Mouse (Mus musculus): ENCODE results near the gene Rbms3.

The Rbms3 gene

GRCm38 (mm10) chr9:116639597-116640301 lies 990.0 kb downstream of the Rbms3 start:
- no peak for DNase-seq (ENCODE audit: low read depth)

GRCm38 (mm10) chr9:116633786-116634185 lies 995.9 kb downstream of the Rbms3 start:
- no peak for DNase-seq (ENCODE audit: low read depth)

- no peak for DNase-seq (ENCODE audit: low read depth)
These were observed 996.6 kb downstream of the Rbms3 start for GRCm38 (mm10) chr9:116633075-116633474.

GRCm38 (mm10) chr9:116631816-116632215 lies 997.9 kb downstream of the Rbms3 start:
- no peak for DNase-seq (ENCODE audit: low read depth)

DNA sequence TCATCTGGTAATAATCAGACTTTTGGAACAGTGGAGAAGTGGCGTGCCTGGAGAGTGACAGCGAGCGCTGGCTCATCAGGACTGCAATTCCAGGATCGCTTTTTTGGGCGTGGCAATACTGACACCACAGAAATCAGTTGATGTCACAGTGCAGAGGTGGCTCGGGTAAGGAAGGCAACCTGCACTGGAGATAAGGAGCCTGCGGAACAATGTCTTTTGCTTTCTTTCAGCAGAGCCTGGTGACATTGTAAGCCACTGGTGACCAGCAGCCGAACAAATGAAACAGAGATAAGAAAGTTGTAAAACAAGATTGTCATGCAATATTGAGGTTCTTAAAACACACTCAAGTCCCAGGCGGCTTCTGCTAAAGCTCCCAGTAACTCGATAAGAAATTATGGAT lies 998.9 kb downstream of the Rbms3 start:
- no peak for DNase-seq (ENCODE audit: low read depth)

- DNase-seq (ENCODE audit: low read depth): no peak
These were observed 1009.3 kb downstream of the Rbms3 start for GRCm38 (mm10) chr9:116620434-116620833.

GRCm38 (mm10) chr9:116618886-116619285 lies 1010.8 kb downstream of the Rbms3 start:
- no peak for DNase-seq (ENCODE audit: low read depth)

GRCm38 (mm10) chr9:116613276-116613675 lies 1016.4 kb downstream of the Rbms3 start:
- DNase-seq (ENCODE audit: low read depth): no peak

- DNase-seq (ENCODE audit: low read depth): no peak
These were observed 1033.7 kb downstream of the Rbms3 start for GRCm38 (mm10) chr9:116596046-116596445.

- no peak for DNase-seq (ENCODE audit: low read depth)
These were observed 1037.2 kb downstream of the Rbms3 start for GRCm38 (mm10) chr9:116592486-116592885.

DNA sequence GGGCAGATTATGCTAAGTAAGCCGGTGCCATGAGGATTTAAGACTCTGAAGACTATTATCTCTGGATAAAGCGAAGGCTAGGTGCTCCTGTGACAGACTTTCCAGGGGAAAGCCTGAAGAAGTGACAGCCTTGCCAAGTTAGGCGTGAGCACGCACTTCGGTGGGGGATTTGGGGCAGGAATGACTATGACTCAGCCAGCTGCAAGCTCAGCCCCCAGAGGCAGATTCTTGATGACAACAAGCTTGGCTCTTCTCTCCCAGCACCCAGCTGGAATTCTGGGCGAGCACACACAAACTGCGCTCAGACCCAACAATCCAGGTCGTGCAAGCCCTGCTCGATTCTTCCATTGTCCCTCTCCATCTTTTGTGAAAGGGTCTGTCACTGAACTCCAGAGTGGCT lies 1038.6 kb downstream of the Rbms3 start:
- DNase-seq (ENCODE audit: low read depth): no peak

- no peak for DNase-seq (ENCODE audit: low read depth)
These were observed 1060.0 kb downstream of the Rbms3 start for GRCm38 (mm10) chr9:116569680-116570079.

DNA sequence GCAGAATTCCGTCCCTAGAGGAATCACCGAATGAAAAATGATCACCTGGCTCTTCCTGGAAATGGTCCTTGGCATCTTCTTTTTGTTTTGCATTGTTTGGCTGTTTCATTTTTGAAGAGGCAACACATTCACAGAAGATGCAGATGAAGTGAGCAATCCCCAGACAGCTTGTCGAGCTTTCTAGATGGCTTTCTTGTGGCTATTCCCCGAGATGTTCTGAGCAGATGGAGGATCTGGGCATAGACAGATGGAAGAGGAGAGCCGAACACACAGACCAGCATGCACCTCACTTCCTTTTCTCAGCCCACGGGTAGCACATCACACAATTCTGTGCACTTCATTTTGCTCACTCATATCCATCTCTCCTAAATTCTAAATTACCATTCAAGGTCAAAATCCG lies 1063.0 kb downstream of the Rbms3 start:
- no peak for DNase-seq (ENCODE audit: low read depth)

DNA sequence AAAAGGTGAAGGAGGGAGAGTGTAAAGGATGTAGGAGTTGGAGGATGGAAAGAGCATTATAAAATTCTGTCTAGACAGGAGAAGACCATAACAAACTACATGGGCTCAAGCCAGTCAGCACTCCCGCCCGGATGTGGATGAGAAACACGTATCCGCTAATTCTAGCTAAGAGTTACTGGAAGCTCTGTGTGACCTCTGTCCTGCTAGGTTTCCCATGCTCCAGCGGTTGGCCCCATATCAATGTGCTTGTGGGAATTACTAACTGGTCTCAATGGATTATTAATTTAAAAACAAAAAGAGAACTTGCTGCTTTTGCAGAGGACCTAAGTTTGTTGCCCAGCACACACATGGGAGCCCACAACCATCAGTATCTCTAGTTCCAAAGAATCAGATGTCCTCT lies 1071.9 kb downstream of the Rbms3 start:
- no peak for DNase-seq (ENCODE audit: low read depth)

- no peak for DNase-seq (ENCODE audit: low read depth)
These were observed 1073.1 kb downstream of the Rbms3 start for GRCm38 (mm10) chr9:116556641-116557040.

DNA sequence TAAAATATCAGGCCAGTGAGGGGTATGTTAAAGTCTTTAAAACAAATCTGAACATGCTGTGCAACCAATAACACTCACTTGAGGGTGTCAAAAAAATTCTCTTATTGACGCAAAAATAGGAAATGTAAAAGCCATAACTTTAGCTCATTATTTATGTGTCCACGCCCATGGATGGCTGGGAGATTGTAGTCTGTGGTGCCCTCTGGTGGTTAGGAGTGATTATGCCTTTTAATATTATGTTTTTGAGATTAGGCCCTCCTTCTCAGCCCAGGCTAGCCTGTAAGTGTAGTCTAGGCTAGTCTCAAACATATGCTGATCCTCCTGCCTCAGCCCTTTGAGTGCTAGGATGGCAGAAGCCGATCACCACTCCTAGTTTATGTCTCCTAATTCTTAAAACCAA lies 1076.5 kb downstream of the Rbms3 start:
- peak; percentile 9 for DNase-seq (ENCODE audit: low read depth)

GRCm38 (mm10) chr9:116546156-116546555 lies 1083.6 kb downstream of the Rbms3 start:
- DNase-seq (ENCODE audit: low read depth): no peak

DNA sequence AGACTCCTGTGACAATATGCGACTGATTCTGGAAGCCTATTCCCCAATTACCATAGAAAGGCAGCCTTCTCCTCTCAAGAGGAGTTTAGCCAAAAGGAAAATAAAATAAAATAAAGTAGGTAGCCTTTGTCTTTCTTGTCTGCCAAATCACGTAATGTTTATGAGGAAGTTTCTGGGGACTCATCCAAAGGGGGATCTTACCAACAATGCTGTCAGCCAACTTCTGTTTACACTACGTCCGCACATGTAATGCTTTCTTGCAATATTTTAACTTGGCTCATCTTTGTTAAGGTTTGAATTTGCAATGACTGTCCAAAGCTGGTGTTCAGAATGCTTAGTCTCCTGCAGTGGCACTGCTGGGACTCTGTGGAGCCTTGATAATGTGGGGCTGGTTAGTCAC lies 1086.9 kb downstream of the Rbms3 start:
- no peak for DNase-seq (ENCODE audit: low read depth)

- DNase-seq (ENCODE audit: low read depth): no peak
These were observed 1087.7 kb downstream of the Rbms3 start for GRCm38 (mm10) chr9:116541976-116542375.

GRCm38 (mm10) chr9:116535709-116536108 lies 1094.0 kb downstream of the Rbms3 start:
- no peak for DNase-seq (ENCODE audit: low read depth)

DNA sequence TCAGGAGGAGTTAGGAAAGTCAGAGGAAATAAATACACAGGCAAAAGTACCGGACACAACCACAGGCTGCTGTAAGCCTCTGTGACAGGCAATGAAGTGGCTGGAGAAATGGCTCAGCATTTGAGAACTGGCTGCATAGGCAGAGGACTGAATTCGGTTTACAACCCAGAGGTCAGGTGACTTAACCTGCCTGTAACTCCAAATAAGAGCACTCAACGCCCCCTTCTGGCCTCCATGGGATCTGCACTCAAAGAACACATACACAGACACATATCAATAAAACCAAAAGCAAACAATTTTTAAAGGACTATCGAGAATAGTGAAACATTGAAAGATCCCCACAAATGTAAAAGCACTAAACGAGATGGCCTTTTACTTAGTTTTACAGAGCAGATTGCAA lies 1096.3 kb downstream of the Rbms3 start:
- DNase-seq (ENCODE audit: low read depth): no peak

DNA sequence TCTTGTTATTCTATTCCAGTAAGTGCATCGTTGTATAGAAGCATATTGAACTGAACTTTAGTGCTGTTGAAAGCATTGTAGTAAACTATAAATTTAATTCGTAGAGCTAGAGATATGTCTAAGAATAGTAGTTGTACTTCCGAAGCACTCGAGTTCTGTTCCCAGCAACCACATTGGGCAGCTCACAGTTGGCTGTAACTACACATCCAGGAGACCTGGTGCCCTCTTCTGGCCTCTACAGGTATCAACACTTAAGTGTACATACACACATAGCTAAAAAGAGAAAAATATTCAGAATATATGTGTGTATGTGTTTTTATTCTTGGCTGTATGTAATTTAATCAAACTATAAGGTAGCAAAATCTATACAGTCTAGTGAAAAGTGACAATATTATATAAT lies 1098.6 kb downstream of the Rbms3 start:
- DNase-seq (ENCODE audit: low read depth): no peak

GRCm38 (mm10) chr9:116524386-116524785 lies 1105.3 kb downstream of the Rbms3 start:
- DNase-seq (ENCODE audit: low read depth): no peak
